Mouse (Mus musculus) intestine, postnatal 0 days (tissue): ENCODE results near the gene Akap6. TPM values are rescaled to one million over a fixed set of nuclear protein-coding genes. Genes with fewer than 3 reads are reported as not detected.

Experiments
- ATAC-seq: fragments of 200-750 bp; cut with Nextera tagmentation; 2 replicates; pipeline ENCODE4 v1.8.0; 2017; ENCODE audit warnings: mild to moderate bottlenecking, moderate TSS enrichment, moderate library complexity
- H3K27ac ChIP-seq: fragments of 300-500 bp; sonication (generic); 2 replicates; pipeline ENCODE4 v1.5.1; 2014; ENCODE audit warnings: mild to moderate bottlenecking, low read depth, low read length, moderate library complexity
- H3K27me3 ChIP-seq: fragments of 300-500 bp; sonication (generic); replicated peaks from 2 replicates; pipeline ENCODE4 v1.6.1; 2014; ENCODE audit warnings: low read length, mixed read lengths; ENCODE audit not compliant: control insufficient read depth, insufficient read depth
- H3K36me3 ChIP-seq: fragments of 300-500 bp; sonication (generic); 2 replicates; pipeline ENCODE4 v1.6.1; 2014; ENCODE audit warnings: mild to moderate bottlenecking, moderate library complexity; ENCODE audit not compliant: control insufficient read depth, insufficient read depth
- H3K4me1 ChIP-seq: fragments of 300-500 bp; sonication (generic); replicated peaks from 2 replicates; pipeline ENCODE4 v1.6.1; 2014; ENCODE audit warnings: antibody characterized with exemption, low read length, mixed read lengths; ENCODE audit not compliant: control insufficient read depth, insufficient read depth
- H3K4me2 ChIP-seq: fragments of 300-500 bp; sonication (generic); replicated peaks from 2 replicates; pipeline ENCODE4 v1.6.1; 2014; ENCODE audit warnings: low read depth, mild to moderate bottlenecking, moderate library complexity
- H3K4me3 ChIP-seq: fragments of 300-500 bp; sonication (generic); 2 replicates; pipeline ENCODE4 v1.5.1; 2014; ENCODE audit warnings: low read depth, low read length
- H3K9ac ChIP-seq: fragments of 300-500 bp; sonication (generic); 2 replicates; pipeline ENCODE4 v1.6.1; 2014; ENCODE audit warnings: mild to moderate bottlenecking, low read depth, low read length
- H3K9me3 ChIP-seq: fragments of 300-500 bp; sonication (generic); 2 replicates; pipeline ENCODE4 v1.6.1; 2016; ENCODE audit warnings: mixed run types; ENCODE audit not compliant: control insufficient read depth
- CTCF ChIP-seq: sonication (generic); IDR thresholded peaks from 2 replicates; pipeline ENCODE4 v1.5.1; 2016; ENCODE audit warnings: low read depth, mild to moderate bottlenecking, control low read depth, antibody characterized with exemption, moderate library complexity
- WGBS: fragments of 180-500 bp; shearing (Covaris S2); extraction: QIAGEN DNeasy Blood & Tissue Kit; methylation state at CpG from one replicate; pipeline ENCODE4 v1.1.7; 2014; 5-methylcytosine and 5-hydroxymethylcytosine counted together
- polyA plus RNA-seq: library from polyadenylated mRNA; unstranded; fragments of >200 nt; fragmentation: Nextera tagmentation; extraction: Ambion mirVana; gene quantifications from 2 replicates; pipeline ENCODE4 v1.2.1, GENCODE M21; 2015

Akap6 gene
- polyA plus RNA-seq, 1 experiment from 2014 or later = 0.73 TPM

GRCm38 (mm10) chr12:52910819-52911218 lies 211.6 kb downstream of the Akap6 start:
- H3K27me3 ChIP-seq = no peaks in the 10 kb centered on the region
- no peak for ATAC-seq
- peak overlapping the region; percentile 32; the same call in 1 of the 2 replicates for H3K4me2 ChIP-seq
- H3K9ac ChIP-seq = no peak overlapping the region
- no peak overlapping the region for H3K4me3 ChIP-seq
- H3K4me1 ChIP-seq = no peaks in the 10 kb centered on the region
- no peaks in the 10 kb centered on the region for H3K36me3 ChIP-seq
- H3K9me3 ChIP-seq = no peaks in the 10 kb centered on the region
- 11% methylated on average over 8 of the region's 8 CpGs for WGBS
- no peak overlapping the region for H3K27ac ChIP-seq
- peak; percentile 93 for TF ChIP-seq CTCF

- no peak for ATAC-seq
- no peaks in the 10 kb centered on the region for H3K27me3 ChIP-seq
- H3K4me1 ChIP-seq = no peaks in the 10 kb centered on the region
- no peak overlapping the region for H3K9ac ChIP-seq
- TF ChIP-seq CTCF = peak; percentile 80
- H3K36me3 ChIP-seq = no peaks in the 10 kb centered on the region
- no peaks in the 10 kb centered on the region for H3K9me3 ChIP-seq
- no peak overlapping the region for H3K4me3 ChIP-seq
- 37% methylated on average over 11 of the region's 11 CpGs for WGBS
- H3K4me2 ChIP-seq = no peak overlapping the region
- H3K27ac ChIP-seq = no peak overlapping the region
These were observed 219.8 kb downstream of the Akap6 start for GRCm38 (mm10) chr12:52918939-52919338.

- Histone ChIP-seq H3K4me1 (no peaks in the 10 kb centered on the region), H3K36me3 (no peaks in the 10 kb centered on the region), H3K4me2 (no peak overlapping the region), H3K9me3 (no peaks in the 10 kb centered on the region), H3K9ac (no peak overlapping the region), H3K27me3 (no peaks in the 10 kb centered on the region), H3K4me3 (no peak overlapping the region), H3K27ac (no peak overlapping the region)
- no peak for ATAC-seq
- 82% methylated on average over 6 of the region's 6 CpGs for WGBS
- no peak for TF ChIP-seq CTCF
These were observed 223.3 kb downstream of the Akap6 start for GRCm38 (mm10) chr12:52922510-52922909.

GRCm38 (mm10) chr12:52925448-52925847 lies 226.3 kb downstream of the Akap6 start:
- Histone ChIP-seq H3K27me3 (no peaks in the 10 kb centered on the region), H3K36me3 (no peaks in the 10 kb centered on the region), H3K4me3 (no peak overlapping the region), H3K9me3 (no peaks in the 10 kb centered on the region), H3K4me2 (no peak overlapping the region), H3K27ac (no peak overlapping the region), H3K4me1 (no peaks in the 10 kb centered on the region), H3K9ac (no peak overlapping the region)
- 69% methylated on average over 4 of the region's 4 CpGs for WGBS
- ATAC-seq = no peak
- TF ChIP-seq CTCF = no peak

GRCm38 (mm10) chr12:52933832-52934231 lies 234.6 kb downstream of the Akap6 start:
- Histone ChIP-seq H3K27me3 (no peaks in the 10 kb centered on the region), H3K4me1 (no peaks in the 10 kb centered on the region), H3K4me3 (no peak overlapping the region), H3K27ac (no peak overlapping the region), H3K9ac (no peak overlapping the region), H3K36me3 (no peaks in the 10 kb centered on the region), H3K9me3 (no peaks in the 10 kb centered on the region), H3K4me2 (no peak overlapping the region)
- WGBS = 67% methylated on average over 7 of the region's 13 CpGs
- no peak for ATAC-seq
- TF ChIP-seq CTCF = no peak

- Histone ChIP-seq H3K9ac (no peak overlapping the region), H3K27ac (no peak overlapping the region), H3K36me3 (no peaks in the 10 kb centered on the region), H3K4me2 (no peak overlapping the region), H3K4me1 (no peaks in the 10 kb centered on the region), H3K27me3 (no peaks in the 10 kb centered on the region), H3K4me3 (no peak overlapping the region), H3K9me3 (no peaks in the 10 kb centered on the region)
- TF ChIP-seq CTCF = peak; percentile 35; the same call in 1 of the 2 replicates
- WGBS = 96% methylated on average over 3 of the region's 3 CpGs
- ATAC-seq = no peak
These were observed 235.8 kb downstream of the Akap6 start for GRCm38 (mm10) chr12:52934989-52935388.

GRCm38 (mm10) chr12:52938786-52939185 lies 239.6 kb downstream of the Akap6 start:
- ATAC-seq = no peak
- Histone ChIP-seq H3K4me3 (no peak overlapping the region), H3K27me3 (no peaks in the 10 kb centered on the region), H3K27ac (no peak overlapping the region), H3K36me3 (no peaks in the 10 kb centered on the region), H3K4me1 (no peaks in the 10 kb centered on the region), H3K9me3 (no peaks in the 10 kb centered on the region), H3K9ac (no peak overlapping the region), H3K4me2 (no peak overlapping the region)
- 72% methylated on average over 5 of the region's 5 CpGs for WGBS
- TF ChIP-seq CTCF = no peak
